Mouse (Mus musculus): ENCODE results near the gene Ino80b. TPM values are rescaled to one million over a fixed set of nuclear protein-coding genes. Genes with fewer than 3 reads are reported as not detected.
A peak's percentile ranks its signal among the peaks of the same experiment; 100 is the strongest.

The Ino80b gene
- total and polyA plus RNA-seq, 3 experiments: 14.9 to 30.4 (median 26.1) TPM

DNA sequence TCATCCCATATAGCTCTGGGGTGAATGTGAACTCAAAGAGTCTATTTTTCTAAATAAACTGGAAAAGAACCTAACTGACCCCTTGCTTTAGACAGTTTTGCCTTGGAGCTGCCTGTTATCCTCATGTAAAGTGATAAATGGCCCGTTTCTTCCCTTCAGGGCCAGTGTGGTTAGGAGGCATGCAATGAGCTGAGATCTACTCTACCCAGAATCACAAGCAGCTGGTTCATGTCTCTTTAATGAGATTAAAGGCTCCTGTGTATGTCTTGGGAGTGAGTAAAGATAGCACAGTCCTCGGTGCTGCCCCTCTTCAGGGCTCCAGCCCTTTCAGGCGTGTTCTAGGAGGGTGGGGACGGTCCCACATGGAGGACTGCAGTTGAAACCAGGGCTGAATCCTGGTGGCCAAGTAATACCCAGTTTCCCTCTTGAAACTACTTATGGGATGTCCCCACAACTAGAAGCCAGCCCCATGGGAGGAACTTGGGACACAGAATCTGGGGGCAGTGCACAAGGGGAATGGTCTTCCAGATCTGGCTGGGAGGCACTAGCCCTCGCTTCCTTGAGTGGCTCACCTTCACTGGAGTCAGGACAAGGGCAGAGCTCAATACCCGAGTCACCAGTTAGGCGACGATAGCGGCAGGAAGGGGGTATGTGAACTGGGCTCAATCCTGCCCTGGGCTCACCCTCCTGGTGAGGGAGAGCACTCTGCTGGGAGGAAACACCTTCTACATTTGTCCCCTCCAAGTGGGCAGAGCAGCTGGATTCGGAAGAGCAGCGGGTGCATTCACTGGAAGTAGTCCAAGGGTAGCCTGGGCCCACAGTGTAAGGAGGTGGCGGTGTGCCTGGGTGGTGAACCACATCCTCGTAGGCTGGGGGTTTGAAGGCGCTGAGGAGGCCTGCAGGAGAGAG, 6.2 kb downstream of the Ino80b start:
- Histone ChIP-seq H3K27ac (ENCODE audit: insufficient read depth, low read depth) (no peak overlapping the region), H3K36me3 (replicated peaks in 1 of 2; ENCODE audit: control insufficient read depth in 1 of 2, insufficient read depth in 1 of 2, low read length in 1 of 2) (peaks cover 18 to 38% of the 10 kb centered on the region in 2 experiments), H3K4me3 (replicated peaks in 1 of 3; ENCODE audit: low read depth in 2 of 3, low read length in 2 of 3, poor library complexity in 1 of 3) (no peak overlapping the region), H3K27me3 (replicated peaks) (no peaks in the 10 kb centered on the region), H3K9me3 (replicated peaks; ENCODE audit: low read length) (no peaks in the 10 kb centered on the region), H3K4me1 (ENCODE audit: control insufficient read depth in 1 of 2, insufficient read depth in 2 of 2) (peaks cover 29 to 77% of the 10 kb centered on the region in 2 experiments), H3K9ac (ENCODE audit: insufficient read depth, low read depth) (no peak overlapping the region), H3K4me2 (ENCODE audit: insufficient read depth, low read depth, poor library complexity, severe bottlenecking) (no peak overlapping the region), H3K79me2 (replicated peaks; ENCODE audit: control insufficient read depth, extremely low read depth, insufficient read depth, poor library complexity, severe bottlenecking) (peaks cover 20% of the 10 kb centered on the region)
- TF ChIP-seq POLR2AphosphoS2 (IDR thresholded peaks at IDR 0.05; ENCODE audit: low read depth, low read length): peak; percentile 65; the same call in 1 of the 2 replicates
- TF ChIP-seq POLR2A (IDR thresholded peaks at IDR 0.05; ENCODE audit: low read depth, low read length): 0 out of 2 replicates have a peak, but pooled peaks have one; percentile 18
- no peak for TF ChIP-seq JUND (conservative IDR thresholded peaks at IDR 0.05; ENCODE audit: low read depth, low read length)
- peak; percentile 65 for DNase-seq (ENCODE audit: extremely low read depth)
- in situ Hi-C loops (cut with MboI; ENCODE audit: low pct_ligation_motif_present, low pct_unique_long_range_greater_than_20kb, low sequenced_read_pairs): loop anchor here (5.0 kb wide), 1 partner anchor 38 kb away; the partner anchor contains the start of genes 1700003E16Rik and Wdr54
- dilution Hi-C loops (cut with MboI; ENCODE audit: extremely low pct_ligation_motif_present, extremely low pct_unique_long_range_greater_than_20kb, low sequenced_read_pairs): no loop called here

- Histone ChIP-seq H3K79me2 (replicated peaks; ENCODE audit: control insufficient read depth, extremely low read depth, insufficient read depth, poor library complexity, severe bottlenecking) (peaks cover 22% of the 10 kb centered on the region), H3K4me1 (ENCODE audit: control insufficient read depth in 1 of 2, insufficient read depth in 2 of 2) (peaks cover 30 to 78% of the 10 kb centered on the region in 2 experiments), H3K36me3 (replicated peaks in 1 of 2; ENCODE audit: control insufficient read depth in 1 of 2, insufficient read depth in 1 of 2, low read length in 1 of 2) (peaks cover 18 to 35% of the 10 kb centered on the region in 2 experiments), H3K27me3 (replicated peaks) (no peaks in the 10 kb centered on the region), H3K4me2 (ENCODE audit: insufficient read depth, low read depth, poor library complexity, severe bottlenecking) (no peak overlapping the region), H3K27ac (ENCODE audit: insufficient read depth, low read depth) (no peak overlapping the region), H3K9ac (ENCODE audit: insufficient read depth, low read depth) (no peak overlapping the region), H3K9me3 (replicated peaks; ENCODE audit: low read length) (no peaks in the 10 kb centered on the region), H3K4me3 (replicated peaks in 1 of 3; ENCODE audit: low read depth in 2 of 3, low read length in 2 of 3, poor library complexity in 1 of 3) (no peak overlapping the region)
- dilution Hi-C loops (cut with MboI; ENCODE audit: extremely low pct_ligation_motif_present, extremely low pct_unique_long_range_greater_than_20kb, low sequenced_read_pairs): no loop called here
- TF ChIP-seq BHLHE40 (IDR thresholded peaks at IDR 0.05; ENCODE audit: low read depth, low read length) (no peak), CHD2 (IDR thresholded peaks at IDR 0.05; ENCODE audit: low read length) (0 out of 2 replicates have a peak, but pooled peaks have one; percentile 16)
- no peak for DNase-seq (ENCODE audit: extremely low read depth)
- in situ Hi-C loops (cut with MboI; ENCODE audit: low pct_ligation_motif_present, low pct_unique_long_range_greater_than_20kb, low sequenced_read_pairs): loop anchor here (5.0 kb wide), 1 partner anchor 39 kb away; the partner anchor contains the start of genes 1700003E16Rik and Wdr54
Measured at GRCm38 (mm10) chr6:83118369-83118768, 6.9 kb downstream of the Ino80b start.

GRCm38 (mm10) chr6:83117616-83118015, 7.6 kb downstream of the Ino80b start:
- Histone ChIP-seq H3K79me2 (replicated peaks; ENCODE audit: control insufficient read depth, extremely low read depth, insufficient read depth, poor library complexity, severe bottlenecking) (peaks cover 22% of the 10 kb centered on the region), H3K4me2 (ENCODE audit: insufficient read depth, low read depth, poor library complexity, severe bottlenecking) (no peak overlapping the region)
- TF ChIP-seq TBP (conservative IDR thresholded peaks at IDR 0.05; ENCODE audit: low read depth, low read length): no peak
- TF ChIP-seq ELF1 (IDR thresholded peaks at IDR 0.05; ENCODE audit: low read depth, low read length): no peak
- TF ChIP-seq E2F4 (IDR thresholded peaks at IDR 0.05; ENCODE audit: insufficient replicate concordance, low read depth, low read length): no peak
- TF ChIP-seq ZC3H11A (IDR thresholded peaks at IDR 0.05; ENCODE audit: low read depth, low read length): no peak
- TF ChIP-seq RAD21 (IDR thresholded peaks at IDR 0.05; ENCODE audit: low read depth, low read length): no peak
- no peak for TF ChIP-seq MAZ (IDR thresholded peaks at IDR 0.05; ENCODE audit: low read depth, low read length)
- no peak for TF ChIP-seq IRF4 (IDR thresholded peaks at IDR 0.05; ENCODE audit: low read depth, low read length)
- no peak for TF ChIP-seq MAFK (IDR thresholded peaks at IDR 0.05; ENCODE audit: insufficient replicate concordance, low read length)
- no peak for TF ChIP-seq MAX (IDR thresholded peaks at IDR 0.05; ENCODE audit: low read length)
- no peak for TF ChIP-seq SMC3 (IDR thresholded peaks at IDR 0.05; ENCODE audit: low read depth, low read length)

More at GRCm38 (mm10) chr6:83117616-83118015, 7.6 kb downstream of the Ino80b start:
- Histone ChIP-seq H3K36me3 (replicated peaks in 1 of 2; ENCODE audit: control insufficient read depth in 1 of 2, insufficient read depth in 1 of 2, low read length in 1 of 2) (peaks cover 15 to 30% of the 10 kb centered on the region in 2 experiments), H3K4me3 (replicated peaks in 1 of 3; ENCODE audit: low read depth in 2 of 3, low read length in 2 of 3, poor library complexity in 1 of 3) (no peak overlapping the region), H3K9ac (ENCODE audit: insufficient read depth, low read depth) (no peak overlapping the region), H3K4me1 (ENCODE audit: control insufficient read depth in 1 of 2, insufficient read depth in 2 of 2) (peaks cover 30 to 74% of the 10 kb centered on the region in 2 experiments), H3K9me3 (replicated peaks; ENCODE audit: low read length) (no peaks in the 10 kb centered on the region), H3K27me3 (replicated peaks) (no peaks in the 10 kb centered on the region), H3K27ac (ENCODE audit: insufficient read depth, low read depth) (no peak overlapping the region)
- no peak for DNase-seq (ENCODE audit: extremely low read depth)
- dilution Hi-C loops (cut with MboI; ENCODE audit: extremely low pct_ligation_motif_present, extremely low pct_unique_long_range_greater_than_20kb, low sequenced_read_pairs) (no loop called here), in situ Hi-C loops (cut with MboI; ENCODE audit: low pct_ligation_motif_present, low pct_unique_long_range_greater_than_20kb, low sequenced_read_pairs) (loop anchor here (5.0 kb wide), 1 partner anchor 40 kb away; the partner anchor contains the start of genes 1700003E16Rik and Wdr54)

Data from CH12.LX (cell line).